Mouse (Mus musculus): Measurements from ENCODE around the gene Bcl2. TPM values are rescaled to one million over a fixed set of nuclear protein-coding genes. Genes with fewer than 3 reads are reported as not detected.

Gene Bcl2
- total RNA-seq, 2 experiments from 2014 or later: 9.9 to 11.0 TPM

GRCm38 (mm10) chr1:106679800-106680515 lies 34.1 kb downstream of the Bcl2 start:
- DNase-seq (ENCODE audit: low spot score in 2 of 2): no peak

DNA sequence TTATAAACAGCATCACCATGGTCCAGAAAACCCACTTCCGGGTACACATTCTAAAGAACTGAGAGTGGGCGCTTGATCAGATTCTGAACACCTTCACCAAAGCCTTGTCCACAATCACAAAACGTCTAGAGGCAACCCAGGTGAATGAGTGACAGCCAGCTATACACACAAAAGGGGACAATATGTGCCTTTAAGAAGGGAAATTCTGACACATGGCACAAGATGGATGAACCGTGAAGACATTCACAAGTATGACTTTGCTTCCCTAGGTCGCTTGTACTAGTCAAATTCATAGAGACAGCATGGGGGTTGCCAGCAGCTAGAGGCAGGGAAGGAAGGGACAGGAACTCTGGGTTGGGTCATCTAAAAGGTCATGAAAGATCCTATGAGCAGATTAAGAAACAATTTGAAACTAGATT lies 36.0 kb downstream of the Bcl2 start:
- DNase-seq (ENCODE audit: low spot score in 2 of 2): no peak

DNA sequence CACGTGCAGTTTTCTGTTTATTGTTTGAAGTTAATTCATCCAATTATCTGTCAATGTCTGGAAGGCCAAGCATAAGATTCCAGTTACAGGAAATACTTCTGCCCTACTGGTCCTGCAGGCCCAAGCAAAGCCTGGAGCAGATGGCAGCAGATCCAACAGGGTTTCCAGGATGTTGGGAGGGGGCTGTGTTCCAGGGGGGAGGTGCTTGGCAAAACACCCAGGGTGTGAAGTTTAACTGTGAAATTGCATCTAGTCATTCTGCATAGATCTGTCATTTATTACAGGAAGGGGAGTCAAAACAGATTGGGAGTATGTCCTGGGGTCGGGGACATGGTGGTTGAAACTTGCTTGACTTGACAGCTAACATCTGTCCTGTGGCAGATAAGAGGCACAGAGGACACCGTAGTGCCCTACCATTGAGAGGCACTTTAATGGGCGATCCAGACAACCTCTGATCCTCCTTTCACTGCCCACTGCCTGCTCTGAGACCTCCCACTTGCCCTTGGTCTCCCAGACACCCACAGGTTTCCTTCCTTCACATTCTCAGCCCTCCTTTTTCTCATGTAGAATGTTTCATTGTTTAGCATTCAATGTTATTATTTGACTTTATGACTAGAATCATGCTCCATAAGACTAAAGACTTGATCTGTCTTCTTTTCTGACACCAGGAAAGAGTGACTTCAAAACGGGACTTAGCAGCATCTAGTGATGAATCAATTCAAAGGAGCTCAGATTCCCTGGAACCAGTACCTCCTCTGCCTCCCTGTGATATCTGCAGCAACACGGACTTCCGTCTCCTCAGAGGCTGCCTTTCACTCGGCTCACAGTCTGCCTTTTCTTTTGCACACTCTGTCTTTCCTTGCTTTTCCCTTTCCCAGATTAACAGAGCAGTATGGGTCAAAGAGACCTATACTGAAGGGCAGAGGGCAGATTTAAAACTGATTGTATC lies 47.7 kb downstream of the Bcl2 start:
- DNase-seq (ENCODE audit: low spot score in 2 of 2): no peak

- no peak for DNase-seq (ENCODE audit: low spot score in 2 of 2)
Observed at GRCm38 (mm10) chr1:106664978-106665377, 49.1 kb downstream of the Bcl2 start.

DNA sequence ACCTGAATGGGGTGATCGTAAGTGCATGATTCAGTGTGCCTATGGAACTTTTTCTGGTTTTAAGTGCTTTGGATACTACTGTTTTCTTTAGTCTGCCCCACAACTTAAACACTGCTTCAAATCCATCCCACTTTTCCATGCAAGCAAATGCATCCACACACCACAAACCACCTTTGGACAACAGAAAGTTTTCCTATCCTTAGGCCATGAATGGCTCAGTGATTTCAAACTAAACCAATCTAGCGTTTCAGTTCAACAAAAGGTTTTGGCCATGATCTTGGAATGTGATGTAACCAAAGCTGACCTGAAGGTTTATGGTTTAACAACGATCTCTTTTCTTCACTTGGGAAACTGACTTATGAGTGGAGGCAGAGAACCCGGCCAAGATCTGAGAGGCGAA lies 51.6 kb downstream of the Bcl2 start:
- no peak for DNase-seq (ENCODE audit: low spot score in 2 of 2)

DNA sequence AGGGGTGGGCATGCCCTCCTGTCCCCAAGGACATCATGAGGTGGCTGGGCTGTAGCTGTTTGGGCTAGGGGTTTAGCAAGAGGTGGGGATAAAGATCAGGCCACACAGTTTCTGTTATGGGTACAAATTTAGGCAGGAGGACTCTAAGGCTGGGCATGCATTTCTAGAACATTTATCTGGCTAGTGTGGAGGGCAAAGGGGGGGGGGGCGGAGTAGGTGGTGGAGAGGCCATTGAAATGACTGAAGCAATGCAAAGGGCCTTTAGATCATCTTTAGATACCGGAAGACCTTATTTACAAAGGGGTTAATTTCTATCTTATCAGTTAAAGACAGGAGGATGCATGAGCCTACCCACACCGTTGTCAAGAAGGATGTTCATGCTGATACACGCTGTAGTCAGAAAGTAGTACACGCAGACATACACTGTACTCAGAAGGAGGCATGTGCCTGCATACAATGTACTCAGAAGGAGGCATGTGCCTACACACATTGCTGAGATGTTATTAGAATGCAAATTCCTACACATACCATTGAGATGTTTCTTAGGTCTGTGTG lies 55.7 kb downstream of the Bcl2 start:
- no peak for DNase-seq (ENCODE audit: low spot score in 2 of 2)

GRCm38 (mm10) chr1:106656207-106656738 lies 57.8 kb downstream of the Bcl2 start:
- DNase-seq (ENCODE audit: low spot score in 2 of 2): no peak

DNA sequence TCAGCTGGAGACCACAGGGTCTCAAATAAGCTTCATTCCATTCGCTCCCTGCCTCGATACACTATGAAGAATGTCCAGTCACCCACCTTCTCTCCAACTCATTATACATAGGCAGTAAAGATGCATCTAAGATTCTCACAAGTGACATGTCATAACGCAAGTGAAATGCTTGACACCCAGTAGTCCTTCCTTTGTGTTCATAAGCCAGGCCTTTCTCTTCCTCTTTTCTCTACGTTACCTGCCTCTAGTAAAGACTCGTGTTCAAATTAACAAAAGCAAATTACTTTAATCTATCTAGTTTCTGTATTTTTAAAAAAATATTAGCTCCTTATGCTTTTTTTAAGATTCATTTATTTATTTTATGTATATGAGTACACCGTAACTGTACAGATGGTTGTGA lies 59.8 kb downstream of the Bcl2 start:
- DNase-seq (ENCODE audit: low spot score in 2 of 2): no peak

- DNase-seq (ENCODE audit: low spot score in 2 of 2): peak in 1 of 2 experiments; percentile 51
Observed at GRCm38 (mm10) chr1:106653441-106653860, 60.6 kb downstream of the Bcl2 start.

GRCm38 (mm10) chr1:106651211-106651610 lies 62.9 kb downstream of the Bcl2 start:
- no peak for DNase-seq (ENCODE audit: low spot score in 2 of 2)

DNA sequence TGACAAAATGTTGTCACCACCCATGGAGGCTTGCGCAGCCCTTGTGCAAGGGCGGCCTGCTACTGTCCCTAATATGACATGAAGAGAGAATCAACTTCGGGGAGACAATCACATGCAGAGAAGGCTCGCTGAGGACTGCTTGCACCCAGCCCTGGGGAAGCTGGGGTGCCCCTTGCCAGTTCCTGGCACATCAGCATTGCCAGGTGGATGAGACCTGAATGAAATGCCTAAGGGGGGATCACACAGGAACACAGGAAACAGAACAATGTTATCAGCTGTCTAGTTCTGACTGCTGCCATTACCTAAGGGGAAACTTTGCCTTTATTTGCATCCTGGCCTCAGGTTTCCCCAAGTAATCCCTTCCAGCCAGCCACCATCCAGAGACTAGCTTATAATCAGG lies 63.6 kb downstream of the Bcl2 start:
- DNase-seq (ENCODE audit: low spot score in 2 of 2): no peak

DNA sequence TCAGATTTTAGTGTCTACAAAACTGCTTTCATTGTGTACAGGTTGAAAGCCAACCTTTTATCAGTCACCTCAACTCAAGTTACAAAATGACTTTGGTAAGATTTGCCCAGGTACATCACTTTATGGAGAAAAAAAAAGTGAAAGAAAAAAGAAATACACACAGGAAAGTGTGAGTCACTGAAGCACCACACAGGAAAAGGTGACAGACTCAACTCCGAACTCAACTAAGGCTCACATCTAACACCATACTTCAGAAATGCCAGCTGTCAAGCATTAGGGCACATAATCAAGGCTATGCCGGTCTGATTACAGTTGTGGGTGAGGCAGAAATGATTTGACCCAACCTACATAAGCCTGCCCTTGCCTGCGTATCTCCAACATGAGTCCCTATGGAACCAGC lies 66.7 kb downstream of the Bcl2 start:
- DNase-seq (ENCODE audit: low spot score in 2 of 2): no peak

- DNase-seq (ENCODE audit: low spot score in 2 of 2): no peak
Observed at GRCm38 (mm10) chr1:106644566-106644965, 69.5 kb downstream of the Bcl2 start.

GRCm38 (mm10) chr1:106643527-106643926 lies 70.5 kb downstream of the Bcl2 start:
- DNase-seq (ENCODE audit: low spot score in 2 of 2): no peak

GRCm38 (mm10) chr1:106640577-106640976 lies 73.5 kb downstream of the Bcl2 start:
- no peak for DNase-seq (ENCODE audit: low spot score in 2 of 2)

DNA sequence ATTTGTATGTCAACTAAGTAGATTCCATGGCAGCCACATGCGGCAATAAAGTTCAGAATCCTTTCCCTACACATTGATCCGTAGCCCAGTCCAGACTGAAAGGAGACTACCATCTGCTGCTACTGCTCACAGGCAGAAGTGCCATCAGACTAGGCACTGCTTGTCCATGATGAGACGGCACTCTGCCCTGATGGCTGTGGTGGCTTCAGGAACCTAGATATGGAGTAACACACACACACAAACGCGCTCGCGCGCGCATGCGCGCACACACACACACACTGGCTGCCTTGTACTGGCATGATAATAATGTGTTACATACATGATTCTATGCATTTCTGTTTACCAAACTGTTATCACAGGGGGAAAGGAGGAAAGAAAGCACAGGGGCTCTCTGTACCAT lies 76.4 kb downstream of the Bcl2 start:
- DNase-seq (ENCODE audit: low spot score in 2 of 2): no peak

DNA sequence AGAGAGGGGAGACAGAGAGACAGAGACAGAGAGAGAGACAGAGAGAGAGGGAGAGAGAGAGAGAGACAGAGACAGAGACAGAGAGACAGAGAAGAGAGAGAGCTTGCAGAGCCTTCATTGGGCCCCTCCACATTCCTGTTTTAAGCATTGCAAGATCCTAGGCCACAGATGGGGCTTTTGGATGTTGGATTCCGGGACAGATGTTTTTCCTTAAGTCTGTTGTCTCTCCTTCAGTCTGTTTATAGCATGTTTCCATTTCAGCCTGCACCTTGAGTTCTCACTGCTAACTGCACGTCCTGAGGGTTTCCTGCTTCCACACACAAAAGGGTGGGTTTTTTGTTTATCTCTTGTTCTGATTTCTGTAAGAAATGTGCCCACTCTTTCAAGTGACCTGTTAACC lies 77.4 kb downstream of the Bcl2 start:
- no peak for DNase-seq (ENCODE audit: low spot score in 2 of 2)

- DNase-seq (ENCODE audit: low spot score in 2 of 2): no peak
Observed at GRCm38 (mm10) chr1:106633207-106633606, 80.9 kb downstream of the Bcl2 start.

- no peak for DNase-seq (ENCODE audit: low spot score in 2 of 2)
Observed at GRCm38 (mm10) chr1:106631869-106632463, 82.1 kb downstream of the Bcl2 start.

GRCm38 (mm10) chr1:106630973-106631372 lies 83.1 kb downstream of the Bcl2 start:
- no peak for DNase-seq (ENCODE audit: low spot score in 2 of 2)

All from layer of hippocampus, postnatal 14 days (tissue).